In genomic region chr6:149101076-149101942, GRCm38 (mm10) we compare ENCODE assay signal across 8 mouse cellular contexts. TPM values are rescaled to one million over a fixed set of nuclear protein-coding genes. Genes with fewer than 3 reads are reported as not detected.
DNase-seq lines count a peak whose midpoint lies in the region; ATAC-seq and TF ChIP-seq lines count a peak whose summit lies in the region.

TSS of gene Dennd5b (minus strand) at chr6:149101680.

- no peaks in the 10 kb centered on the region for H3K36me3 ChIP-seq in CH12.LX (replicated peaks in 1 of 2; ENCODE audit: control insufficient read depth in 1 of 2, insufficient read depth in 1 of 2, low read length in 1 of 2)
- H3K36me3 ChIP-seq in forebrain, postnatal 0 days (ENCODE audit: insufficient read depth): no peaks in the 10 kb centered on the region
- H3K36me3 ChIP-seq in thymus, adult 2 months (ENCODE audit: control insufficient read depth, insufficient read depth, low read length): no peaks in the 10 kb centered on the region

- H3K27me3 ChIP-seq in CH12.LX (replicated peaks): peaks cover 30% of the 10 kb centered on the region
- no peaks in the 10 kb centered on the region for H3K27me3 ChIP-seq in forebrain, postnatal 0 days (ENCODE audit: insufficient read depth, low read length)
- H3K27me3 ChIP-seq in thymus, adult 2 months (ENCODE audit: control insufficient read depth, insufficient read depth, low read length): peaks cover 7% of the 10 kb centered on the region

- peaks cover 0 to 16% of the 10 kb centered on the region in 2 experiments; a peak in 2 of 4 replicates for H3K4me1 ChIP-seq in CH12.LX (ENCODE audit: control insufficient read depth in 1 of 2, insufficient read depth in 2 of 2)
- H3K4me1 ChIP-seq in forebrain, postnatal 0 days (ENCODE audit: insufficient read depth): no peaks in the 10 kb centered on the region
- H3K4me1 ChIP-seq in olfactory bulb, adult 2 months (ENCODE audit: control insufficient read depth, insufficient read depth, low read length): no peaks in the 10 kb centered on the region
- peaks cover 11% of the 10 kb centered on the region for H3K4me1 ChIP-seq in thymus, adult 2 months (replicated peaks; ENCODE audit: control insufficient read depth, insufficient read depth, low read length)

- H3K4me2 ChIP-seq in CH12.LX (ENCODE audit: insufficient read depth, low read depth, poor library complexity, severe bottlenecking): peak within 1 kb of the TSS; percentile 54
- H3K4me2 ChIP-seq in forebrain, postnatal 0 days (ENCODE audit: low read depth): peak within 1 kb of the TSS; percentile 56

- H3K9ac ChIP-seq in CH12.LX (ENCODE audit: insufficient read depth, low read depth): peak within 1 kb of the TSS; percentile 57
- H3K9ac ChIP-seq in forebrain, postnatal 0 days: peak within 1 kb of the TSS; percentile 97

- peaks cover 14% of the 10 kb centered on the region; the same call in 1 of the 2 replicates for H3K79me2 ChIP-seq in CH12.LX (replicated peaks; ENCODE audit: control insufficient read depth, extremely low read depth, insufficient read depth, poor library complexity, severe bottlenecking)

- TF ChIP-seq POLR2A in CH12.LX (IDR thresholded peaks at IDR 0.05; ENCODE audit: low read depth, low read length): peak; percentile 45; the same call in 1 of the 2 replicates
- peak; percentile 86 for TF ChIP-seq POLR2A in olfactory bulb, adult 2 months (IDR thresholded peaks at IDR 0.05; ENCODE audit: insufficient read depth, low read depth, low read length)
- TF ChIP-seq POLR2A in thymus, adult 2 months (IDR thresholded peaks at IDR 0.05; ENCODE audit: control insufficient read depth, extremely low read depth, insufficient read depth, low read length, poor library complexity): no peak

- H3K4me3 ChIP-seq in CH12.LX (replicated peaks in 1 of 3; ENCODE audit: low read depth in 2 of 3, low read length in 2 of 3, poor library complexity in 1 of 3): peak within 1 kb of the TSS; percentile 72 to 77 (median 75)
- H3K4me3 ChIP-seq in forebrain, postnatal 0 days (ENCODE audit: low read depth, low read length): peak within 1 kb of the TSS; percentile 96
- H3K4me3 ChIP-seq in layer of hippocampus, adult 2 months: peak within 1 kb of the TSS; percentile 92
- peak within 1 kb of the TSS; percentile 69 for H3K4me3 ChIP-seq in olfactory bulb, adult 2 months (ENCODE audit: insufficient read depth, low read depth, low read length)
- peak within 1 kb of the TSS; percentile 35 for H3K4me3 ChIP-seq in thymus, adult 2 months (ENCODE audit: control insufficient read depth, insufficient read depth, low read length)

- no peak for TF ChIP-seq CTCF in CH12.LX (conservative IDR thresholded peaks at IDR 0.05 in 1 of 2, IDR thresholded peaks at IDR 0.05 in 1 of 2; ENCODE audit: low read depth in 2 of 2, low read length in 2 of 2)
- TF ChIP-seq CTCF in forebrain, postnatal 0 days (IDR thresholded peaks at IDR 0.05; ENCODE audit: low read depth): peak; percentile 1; the same call in 1 of the 2 replicates
- TF ChIP-seq CTCF in layer of hippocampus, adult 2 months (conservative IDR thresholded peaks at IDR 0.05): no peak
- no peak for TF ChIP-seq CTCF in olfactory bulb, adult 2 months (IDR thresholded peaks at IDR 0.05; ENCODE audit: insufficient read depth, low read depth, low read length)
- TF ChIP-seq CTCF in thymus, adult 2 months (IDR thresholded peaks at IDR 0.05; ENCODE audit: borderline replicate concordance, control insufficient read depth, extremely low read depth, insufficient read depth, low read length, poor library complexity): no peak

- dilution Hi-C loops in CH12.LX (cut with MboI; ENCODE audit: extremely low pct_ligation_motif_present, extremely low pct_unique_long_range_greater_than_20kb, low sequenced_read_pairs): no loop called here

- no peak for TF ChIP-seq RAD21 in CH12.LX (IDR thresholded peaks at IDR 0.05; ENCODE audit: low read depth, low read length)

- no peak for TF ChIP-seq EP300 in CH12.LX (IDR thresholded peaks at IDR 0.05; ENCODE audit: low read length)

- in situ Hi-C loops in CH12.LX (cut with MboI; ENCODE audit: low pct_ligation_motif_present, low pct_unique_long_range_greater_than_20kb, low sequenced_read_pairs): loop anchor here (25.0 kb wide), 1 partner anchor 164 kb away; the partner anchor contains the start of gene Sinhcaf

- intact Hi-C loops in heart, postnatal 36 days (cut with DNase I): loop anchor here (2.0 to 10.0 kb wide), 3 partner anchors 17 to 157 kb away; partner anchors contain the start of gene Sinhcaf

- DNase-seq in CH12.LX (ENCODE audit: extremely low read depth): peak; percentile 13
- peak; percentile 82 for DNase-seq in cerebellum, adult 11 months
- DNase-seq in forebrain, postnatal 0 days: peak; percentile 94
- peak; percentile 81 to 87 for DNase-seq in heart, postnatal 36 days
- peak; percentile 73 to 83 for DNase-seq in layer of hippocampus, adult 2 months (ENCODE audit: low spot score in 2 of 2)
- DNase-seq in lung, adult 18-20 months: peak; percentile 81 to 87
- peak; percentile 42 for DNase-seq in thymus, adult 2 months

- peaks cover 3% of the 10 kb centered on the region for H3K9me3 ChIP-seq in CH12.LX (replicated peaks; ENCODE audit: low read length)
- no peaks in the 10 kb centered on the region for H3K9me3 ChIP-seq in forebrain, postnatal 0 days (ENCODE audit: low read length)

- peak within 1 kb of the TSS; percentile 26; the same call in 1 of the 2 replicates for H3K27ac ChIP-seq in CH12.LX (ENCODE audit: insufficient read depth, low read depth)
- H3K27ac ChIP-seq in forebrain, postnatal 0 days (ENCODE audit: low read depth, low read length): peak within 1 kb of the TSS; percentile 98
- peak within 1 kb of the TSS; percentile 98 for H3K27ac ChIP-seq in layer of hippocampus, adult 2 months
- peak within 1 kb of the TSS; percentile 97 for H3K27ac ChIP-seq in olfactory bulb, adult 2 months (ENCODE audit: insufficient read depth, low read depth, low read length)
- H3K27ac ChIP-seq in thymus, adult 2 months (ENCODE audit: control insufficient read depth, insufficient read depth, low read length): no peak within 1 kb of the TSS

- 2% methylated on average over 123 of the region's 124 CpGs for WGBS in forebrain, postnatal 0 days
- WGBS in olfactory bulb, adult 2 months: under 1% methylated on average over 124 of the region's 124 CpGs
- under 1% methylated on average over 124 of the region's 124 CpGs for WGBS in thymus, adult 2 months

- ATAC-seq in forebrain, postnatal 0 days: peak; percentile 94

TF ChIP-seq in CH12.LX, 34 proteins besides CTCF, POLR2A, EP300 and RAD21:
- TF ChIP-seq NELFE (IDR thresholded peaks at IDR 0.05; ENCODE audit: low read depth, low read length) (0 out of 2 replicates have a peak, but pooled peaks have one; percentile 31), MEF2A (IDR thresholded peaks at IDR 0.05; ENCODE audit: borderline replicate concordance, low read depth, low read length) (no peak), UBTF (IDR thresholded peaks at IDR 0.05; ENCODE audit: low read depth, low read length) (peak; percentile 96), USF2 (conservative IDR thresholded peaks at IDR 0.05; ENCODE audit: low read depth, low read length) (no peak), NRF1 (IDR thresholded peaks at IDR 0.05; ENCODE audit: low read depth, low read length) (peak; percentile 75), CHD2 (IDR thresholded peaks at IDR 0.05; ENCODE audit: low read length) (peak; percentile 54), POLR2AphosphoS2 (IDR thresholded peaks at IDR 0.05; ENCODE audit: low read depth, low read length) (no peak), SIN3A (IDR thresholded peaks at IDR 0.05; ENCODE audit: low read length) (peak; percentile 41; the same call in 1 of the 2 replicates), MXI1 (IDR thresholded peaks at IDR 0.05; ENCODE audit: low read depth, low read length) (0 out of 2 replicates have a peak, but pooled peaks have one; percentile 55), ETS1 (conservative IDR thresholded peaks at IDR 0.05; ENCODE audit: low read depth, low read length) (no peak), ELF1 (IDR thresholded peaks at IDR 0.05; ENCODE audit: low read depth, low read length) (0 out of 2 replicates have a peak, but pooled peaks have one; percentile 21)
TF ChIP-seq in CH12.LX: peak in this region for 7.

RNA-seq across cellular contexts. Expression of gene Dennd5b, which starts in this region (rescaled TPM):
- total RNA-seq in CH12.LX (2012; rRNA removed) (3.1 and 5.4 TPM in 2 replicates), CH12.LX (2014; rRNA removed) (1.4 and 1.6 TPM in 2 replicates)
- polyA plus RNA-seq in CH12.LX (2012; ENCODE audit: insufficient read length, low read depth): 1.3 and 2.2 TPM in 2 replicates
- 36.2 and 42.2 TPM in 2 replicates for total RNA-seq in forebrain, postnatal 0 days (2014; rRNA removed)
- 5.1 and 10.3 TPM in 2 replicates for polyA plus RNA-seq in forebrain, postnatal 0 days (2015; fragmentation: Nextera tagmentation; extraction: Ambion mirVana)
- 10 to 100 TPM; 15.7 to 17.5 TPM for total RNA-seq in heart, postnatal 36 days (2021)
- total RNA-seq in layer of hippocampus, adult 2 months (2021): 10 to 100 TPM; 43.9 to 49.9 TPM
- 30.8 TPM in 1 of 2 replicates, not detected in the other for polyA plus RNA-seq in olfactory bulb, adult 2 months (2012; ENCODE audit: insufficient read depth, insufficient read length, low replicate concordance, missing spikeins)
- polyA plus RNA-seq in thymus, adult 2 months (2012; rRNA removed): 1.6 and 1.7 TPM in 2 replicates

Comparison
In these comparisons a context has a peak if more than half of its experiments do, and no peak if none do; other contexts are left out.
1. DNase-seq: peak in every context shown above with its lines; median percentile 94 in forebrain, postnatal 0 days; 84 in heart, postnatal 36 days; 84 in lung, adult 18-20 months; 82 in cerebellum, adult 11 months; 78 in layer of hippocampus, adult 2 months; 42 in thymus, adult 2 months; 13 in CH12.LX.
2. H3K4me3 ChIP-seq: peak in every context shown above with its lines; median percentile 96 in forebrain, postnatal 0 days; 92 in layer of hippocampus, adult 2 months; 75 in CH12.LX; 69 in olfactory bulb, adult 2 months; 35 in thymus, adult 2 months.